Mouse (Mus musculus) G1E-ER4 (cell line): ENCODE data around the gene Uts2. TPM values are rescaled to one million over a fixed set of nuclear protein-coding genes. Genes with fewer than 3 reads are reported as not detected.

ENCODE experiments used
- GATA1 ChIP-seq: IDR thresholded peaks from one replicate; pipeline ENCODE4 v1.8.0; 2012; ENCODE audit warnings: low read length, inconsistent platforms
- polyA plus RNA-seq: library from polyadenylated mRNA; stranded (reverse); fragments of >175 nt; gene quantifications from 2 replicates; pipeline ENCODE4 v1.2.3, GENCODE M21; 2012

The Uts2 gene
- not detected in 2 replicates for polyA plus RNA-seq

DNA sequence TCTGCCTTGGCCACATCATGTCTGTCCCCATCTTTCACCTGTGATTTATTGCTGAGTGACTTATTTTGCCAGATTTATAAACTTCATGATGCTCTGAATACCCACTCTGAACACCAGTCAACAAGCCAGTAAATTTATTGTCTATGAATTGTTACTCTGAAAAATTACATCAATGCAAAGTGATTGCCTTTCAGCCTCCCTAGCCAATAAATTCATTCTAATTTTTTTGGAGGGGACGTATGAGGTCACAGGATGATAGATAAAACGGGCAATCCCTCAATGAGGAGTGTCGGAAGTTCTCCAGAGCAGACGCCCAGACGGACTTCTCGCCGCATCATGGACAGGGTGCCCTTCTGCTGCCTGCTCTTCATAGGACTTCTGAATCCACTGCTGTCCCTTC is at the start of gene Uts2:
TSS of gene Uts2 (plus strand) at position 301 of the 400 bp plus-strand sequence.
- no peak for TF ChIP-seq GATA1

DNA sequence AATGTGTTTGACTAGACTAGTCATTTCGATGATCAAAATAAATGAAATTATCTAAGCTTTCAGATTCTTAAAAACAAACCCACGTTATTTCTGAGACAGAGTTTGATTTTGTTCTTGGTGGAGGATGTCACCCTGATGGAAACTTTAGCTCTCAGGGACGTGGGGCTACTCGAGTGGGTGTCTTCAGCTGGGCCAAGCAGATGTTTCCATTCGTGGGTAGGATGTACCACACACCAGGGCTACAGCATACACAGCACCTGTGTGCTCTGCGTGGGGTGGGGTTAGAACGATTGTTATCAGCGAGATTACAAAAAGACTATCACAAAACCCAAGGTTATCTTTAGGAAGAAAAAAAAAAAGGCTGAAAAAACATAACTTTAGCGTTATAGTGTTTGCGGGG is 45.9 kb upstream of the Uts2 start:
- no peak for TF ChIP-seq GATA1

DNA sequence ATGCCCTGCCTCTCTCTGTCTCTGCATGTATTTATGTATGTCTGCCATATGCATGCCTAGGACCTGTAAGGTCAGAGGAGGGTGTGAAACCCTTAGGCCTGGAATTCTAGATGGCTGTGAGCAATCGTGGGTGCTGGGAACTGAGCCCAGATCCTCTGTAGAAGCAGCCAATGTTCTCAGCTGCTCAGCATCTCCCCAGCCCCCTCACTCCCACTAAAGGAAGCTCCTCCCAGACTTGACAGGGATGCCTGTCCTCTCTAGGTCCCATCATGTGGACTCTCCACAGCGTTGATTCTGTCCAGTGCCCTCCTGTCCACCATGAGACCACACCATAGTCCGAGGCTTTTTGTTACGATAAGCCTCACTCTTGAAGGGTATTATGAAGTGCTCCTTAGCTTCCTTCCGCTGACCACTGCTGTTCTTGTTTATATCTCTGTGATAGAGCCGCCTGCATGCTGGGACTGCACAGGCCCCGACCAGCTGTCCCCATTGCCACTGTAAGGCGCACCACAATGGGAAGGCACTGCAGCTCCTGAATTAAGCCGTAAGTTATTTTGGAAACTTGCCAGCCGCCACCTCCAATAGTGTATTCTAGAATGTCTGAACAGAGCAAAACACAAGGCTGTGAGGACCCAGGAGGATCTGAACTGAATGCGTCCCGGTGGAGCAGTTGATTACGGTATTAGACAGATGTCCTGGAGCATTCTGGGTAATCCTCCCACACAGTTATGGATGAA is 40.4 kb upstream of the Uts2 start:
- no peak for TF ChIP-seq GATA1

DNA sequence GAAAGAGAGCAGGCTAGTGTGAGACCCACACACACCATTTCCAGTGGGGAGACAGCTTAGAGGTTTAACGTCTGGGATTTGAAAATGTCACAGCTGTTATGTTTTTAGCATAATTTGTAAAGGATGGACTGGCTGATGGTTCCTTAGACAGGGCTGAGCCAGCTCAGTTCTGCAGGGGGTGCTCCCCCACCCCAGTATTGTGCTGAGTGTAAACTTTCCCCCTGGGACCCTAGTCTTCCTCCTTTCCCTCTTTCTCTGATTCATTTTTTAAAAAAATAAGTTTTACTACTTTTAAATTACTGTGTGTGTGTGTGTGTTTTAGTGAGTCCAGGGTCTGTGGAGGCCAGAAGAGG is 39.8 kb upstream of the Uts2 start:
- TF ChIP-seq GATA1: no peak

DNA sequence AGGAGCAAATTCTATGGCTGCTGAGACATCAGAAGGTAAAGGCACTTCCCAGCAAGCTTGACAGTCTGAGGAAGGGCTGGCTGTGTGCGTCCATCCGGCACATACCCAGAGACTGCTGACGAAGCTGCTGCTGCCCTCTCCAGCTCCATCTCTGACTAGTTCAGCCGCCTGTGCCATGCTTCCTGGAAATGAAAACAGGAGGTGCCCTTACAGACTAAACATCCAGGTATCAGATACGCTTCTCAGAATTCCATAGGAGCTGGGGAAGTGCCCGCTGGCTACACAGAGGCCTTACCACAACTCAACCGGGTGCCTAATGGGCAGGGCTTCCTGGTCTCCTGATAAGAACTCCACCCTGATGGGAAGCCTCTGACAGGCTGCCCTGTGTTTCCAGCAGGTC is 38.4 kb upstream of the Uts2 start:
- TF ChIP-seq GATA1: no peak

DNA sequence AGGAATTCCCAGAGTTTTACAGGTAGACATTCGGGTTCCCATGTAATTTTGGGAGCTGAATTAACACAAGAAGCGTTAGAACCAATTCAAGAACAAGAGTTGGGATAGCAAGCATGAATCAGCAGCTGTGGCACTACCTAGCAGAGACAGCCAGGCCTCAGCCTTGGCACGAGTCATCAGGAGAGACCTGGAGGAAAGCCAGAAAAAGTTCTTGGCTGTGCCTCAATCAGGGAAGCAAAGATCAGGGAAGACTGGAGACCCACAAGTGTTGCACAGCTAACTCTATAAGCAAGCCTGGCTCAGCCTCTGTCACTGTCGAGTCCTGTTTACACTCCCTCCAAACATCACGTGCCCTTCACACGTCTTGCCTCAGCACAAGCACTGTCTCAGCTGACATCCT is 34.7 kb upstream of the Uts2 start:
- TF ChIP-seq GATA1: no peak

DNA sequence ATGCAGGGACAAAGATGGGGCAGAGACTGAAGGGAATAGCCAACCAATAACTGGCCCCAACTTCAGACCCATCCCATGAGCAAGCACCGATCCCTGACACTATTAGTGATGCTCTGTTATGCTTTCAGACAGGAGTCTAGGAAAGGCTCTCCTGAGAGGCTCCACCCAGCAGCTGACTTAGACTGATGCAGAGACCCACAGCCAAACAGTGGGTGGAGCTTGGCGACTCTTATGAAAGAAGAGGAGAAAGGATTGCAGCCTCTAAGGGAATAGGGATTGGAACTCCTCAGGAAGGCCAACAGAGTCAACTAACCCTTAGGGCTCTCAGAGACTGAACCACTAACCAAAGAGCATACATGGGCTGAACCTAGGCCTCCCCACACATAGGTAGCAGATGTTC is 33.2 kb upstream of the Uts2 start:
- no peak for TF ChIP-seq GATA1

DNA sequence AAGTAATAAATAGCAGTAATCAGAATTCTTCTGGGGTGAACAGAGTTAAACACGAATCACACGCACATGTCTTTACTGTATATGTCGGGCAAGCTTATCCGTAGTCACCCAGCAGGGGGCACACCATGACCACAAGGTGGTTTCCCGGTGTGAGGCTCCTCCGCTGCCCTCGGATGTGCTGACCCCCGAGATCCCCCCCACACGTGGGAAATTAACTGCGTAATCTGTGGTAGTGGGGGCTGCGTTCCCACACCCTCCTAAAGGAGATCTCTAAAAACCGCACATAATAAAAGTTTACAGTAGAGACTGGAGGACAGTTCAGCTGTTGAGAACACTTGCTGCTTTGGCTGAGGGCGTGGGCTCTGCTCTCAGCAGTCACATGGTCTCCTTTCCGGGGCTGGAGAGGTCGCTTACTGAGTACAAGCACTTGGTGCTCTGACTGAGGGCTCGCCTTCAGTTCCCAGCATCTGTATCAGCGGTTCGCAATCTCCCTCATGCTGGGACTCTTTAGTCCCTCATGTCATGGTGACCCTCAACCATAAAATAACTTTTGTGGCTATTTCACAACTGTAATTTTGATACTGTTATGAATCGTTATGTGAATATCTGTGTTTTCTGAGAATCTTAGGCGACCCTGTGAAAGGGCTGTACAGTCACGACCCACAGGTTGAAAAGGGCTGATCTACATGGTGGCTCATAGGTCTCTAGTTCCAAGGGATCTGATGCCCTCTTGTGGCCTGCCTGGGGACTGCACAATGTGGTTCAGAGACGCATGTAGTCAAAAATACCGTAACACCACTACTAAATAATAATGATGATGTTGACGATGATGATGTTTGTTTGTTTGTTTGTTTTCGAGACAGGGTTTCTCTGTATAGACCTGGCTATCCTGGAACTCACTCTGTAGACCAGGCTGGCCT is 32.0 kb upstream of the Uts2 start:
- no peak for TF ChIP-seq GATA1

DNA sequence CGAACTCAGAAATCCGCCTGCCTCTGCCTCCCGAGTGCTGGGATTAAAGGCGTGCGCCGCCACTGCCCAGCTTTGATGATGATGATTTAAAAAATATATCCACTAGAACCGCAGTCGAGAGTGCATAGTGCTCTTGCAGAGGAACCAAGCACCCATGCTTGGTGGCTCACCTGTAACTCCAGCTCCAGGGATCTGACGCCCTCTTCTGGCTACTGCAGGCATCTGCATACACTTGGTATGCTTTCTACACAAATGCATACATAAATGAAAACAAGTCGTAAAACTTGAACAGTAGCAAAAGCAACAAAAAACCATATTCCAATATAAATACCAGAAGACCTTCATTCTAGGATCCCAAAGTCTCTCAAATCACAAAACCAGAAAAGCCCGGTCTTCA is 31.3 kb upstream of the Uts2 start:
- no peak for TF ChIP-seq GATA1

DNA sequence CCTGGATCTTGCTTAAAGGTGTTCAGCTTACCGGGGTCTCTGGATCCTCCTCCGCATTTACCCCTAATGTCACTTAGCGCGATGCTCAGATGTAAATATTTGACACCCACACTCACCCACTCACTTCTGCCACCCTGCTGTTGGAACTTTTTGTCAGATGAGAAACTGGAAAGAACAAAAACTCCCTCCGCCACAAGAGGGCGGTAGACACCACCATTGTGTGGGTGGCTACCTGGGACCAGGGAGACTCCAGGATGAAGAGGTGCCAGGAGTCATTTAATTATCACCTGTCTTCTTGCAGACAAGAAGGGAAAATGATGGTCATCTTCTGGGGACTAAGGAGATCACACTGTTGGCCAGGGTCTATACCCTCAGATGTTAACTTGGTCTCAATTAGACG is 30.3 kb upstream of the Uts2 start:
- TF ChIP-seq GATA1: no peak

DNA sequence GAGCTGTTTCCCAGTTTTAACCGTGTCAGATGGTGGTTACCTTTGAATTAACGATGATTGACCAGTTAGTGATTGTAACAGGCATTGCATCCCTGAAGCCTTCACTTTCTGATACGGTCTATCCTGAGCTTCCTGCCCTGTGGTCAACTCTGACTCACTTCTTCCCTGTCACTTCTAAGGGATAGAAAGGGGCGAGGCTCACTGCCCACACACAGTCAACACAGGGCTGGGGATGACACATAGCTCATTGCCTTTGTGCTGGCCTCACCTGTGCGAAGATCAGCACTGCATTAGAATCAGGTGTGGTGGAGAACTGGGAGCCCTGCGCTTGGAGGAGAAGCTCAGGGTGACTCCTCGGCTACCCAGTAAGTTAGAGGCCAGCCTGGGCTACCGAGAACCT is 27.9 kb upstream of the Uts2 start:
- TF ChIP-seq GATA1: no peak

DNA sequence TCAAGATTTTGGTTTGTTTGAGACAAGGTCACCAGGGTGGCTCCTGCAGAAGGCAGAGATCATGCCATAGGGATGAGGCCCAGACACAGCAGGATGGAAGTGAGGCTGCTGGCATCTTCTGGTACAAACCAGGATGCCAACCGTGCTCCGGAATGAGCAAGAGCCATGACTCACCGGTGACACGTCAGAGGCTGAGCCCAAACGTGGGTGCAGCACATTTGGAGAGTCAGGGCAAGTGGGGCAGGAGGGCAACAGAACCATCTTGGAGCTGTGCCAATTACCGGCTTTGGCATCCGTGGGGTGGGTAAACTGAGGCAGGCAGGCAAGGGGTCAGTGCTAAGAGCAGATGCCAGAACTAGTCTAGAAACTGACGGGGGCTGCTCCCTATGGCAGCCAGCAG is 23.6 kb upstream of the Uts2 start:
- TF ChIP-seq GATA1: no peak

DNA sequence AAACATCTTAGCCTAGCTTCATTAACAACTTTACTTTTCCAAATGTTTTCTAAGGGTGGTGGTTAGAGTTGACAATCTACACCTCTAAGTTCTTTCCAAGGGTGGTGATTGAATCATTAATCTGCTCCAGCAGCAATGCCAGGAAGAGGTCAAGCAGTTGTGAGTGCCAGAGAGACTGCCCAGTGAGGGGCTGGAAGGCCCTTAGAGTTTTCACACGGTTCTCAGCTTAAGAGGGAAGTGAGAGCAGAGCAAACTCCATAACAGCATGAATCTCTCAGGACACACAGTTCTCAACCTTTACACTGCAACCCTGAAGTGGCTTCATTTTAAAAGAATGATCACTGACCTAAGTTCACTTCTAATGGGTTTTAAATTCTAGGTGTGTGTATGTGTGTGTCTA is 21.8 kb upstream of the Uts2 start:
- no peak for TF ChIP-seq GATA1

DNA sequence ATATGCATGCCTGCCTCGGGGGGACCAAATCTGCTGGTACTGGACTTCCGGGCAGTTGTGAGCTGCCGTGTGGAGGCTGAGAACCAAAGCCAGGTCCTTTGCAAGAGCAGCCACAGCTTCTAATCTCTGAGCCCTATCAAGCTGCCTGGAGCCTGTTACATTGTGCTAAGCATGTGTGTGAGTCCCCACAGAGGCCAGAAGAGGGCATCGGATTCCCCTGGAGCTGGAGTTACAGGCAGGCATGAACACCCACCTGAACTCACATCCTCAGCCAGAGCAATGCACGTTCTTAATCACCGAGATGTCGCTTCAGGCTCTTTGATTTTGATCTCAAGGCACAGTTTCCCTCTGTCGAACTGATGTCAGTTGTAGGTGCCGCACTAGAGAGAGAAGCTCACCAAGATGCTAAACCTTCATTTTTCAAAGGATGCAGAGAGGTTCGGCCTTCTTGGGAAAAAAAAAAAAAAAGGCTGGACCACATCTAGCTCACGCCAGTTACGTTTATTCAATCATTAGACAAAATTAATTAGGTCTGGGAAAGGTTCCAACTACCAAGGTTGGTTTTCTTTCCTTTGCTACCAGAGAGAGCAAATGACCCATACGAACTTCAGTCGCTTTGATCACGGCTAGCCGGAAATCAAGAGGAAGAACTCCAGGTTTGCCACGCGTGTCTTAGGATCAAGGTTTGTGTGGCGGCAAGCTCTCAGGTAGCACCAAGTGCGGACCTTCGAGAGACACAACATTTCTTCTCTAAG is 18.6 kb upstream of the Uts2 start:
- no peak for TF ChIP-seq GATA1

DNA sequence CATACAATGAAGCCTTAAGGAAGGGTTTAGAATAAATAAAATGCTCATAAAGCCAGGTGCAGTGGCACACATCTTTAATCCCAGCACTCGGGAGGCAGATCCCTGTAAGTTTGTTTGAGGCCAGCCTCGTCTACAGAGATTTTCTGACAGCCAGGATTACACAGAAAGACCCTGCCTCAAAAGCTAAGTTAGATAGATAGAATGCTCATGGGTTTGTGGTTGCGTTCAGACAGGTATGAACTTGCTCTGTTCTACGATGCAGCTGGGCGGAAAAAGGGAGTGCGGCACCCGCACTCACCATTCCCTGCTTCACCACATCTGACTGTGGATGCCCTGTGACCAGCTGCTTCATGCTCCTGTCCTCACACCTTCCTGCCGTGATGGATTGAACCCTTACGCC is 17.4 kb upstream of the Uts2 start:
- TF ChIP-seq GATA1: no peak

DNA sequence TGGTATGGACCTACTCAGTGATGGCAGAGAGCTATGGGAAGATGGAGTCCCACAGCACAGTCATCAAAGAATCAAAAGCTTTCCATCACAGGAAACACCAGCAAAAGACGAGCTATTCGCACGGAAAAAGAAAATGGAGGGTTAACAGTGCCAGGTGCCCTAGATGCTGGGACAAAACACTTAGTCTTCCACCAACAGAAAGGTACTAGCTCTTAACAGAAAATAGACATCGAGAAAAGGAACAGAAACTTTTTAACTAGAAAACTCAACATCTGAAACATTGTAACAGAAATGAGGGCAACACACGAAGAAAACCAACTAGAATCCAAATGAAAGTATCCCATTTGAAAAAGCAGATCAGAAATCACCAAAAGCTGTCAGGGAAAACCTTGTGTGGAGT is 16.7 kb upstream of the Uts2 start:
- TF ChIP-seq GATA1: no peak
